Mouse (Mus musculus) heart, embryonic 11.5 days (tissue): ENCODE data around the gene Trim5. TPM values are rescaled to one million over a fixed set of nuclear protein-coding genes. Genes with fewer than 3 reads are reported as not detected.

Source experiments
- ATAC-seq: fragments of 200-750 bp; cut with Nextera tagmentation; replicated peaks from 2 replicates; pipeline ENCODE4 v1.8.0; 2017; ENCODE audit warnings: moderate library complexity; ENCODE audit not compliant: insufficient number of reproducible peaks, low FRiP score, low TSS enrichment
- H3K27ac ChIP-seq: fragments of 300-500 bp; sonication (generic); 2 replicates; pipeline ENCODE4 v1.5.1; 2014; ENCODE audit warnings: mild to moderate bottlenecking, low read depth, low read length
- H3K27me3 ChIP-seq: fragments of 300-500 bp; sonication (generic); 2 replicates; pipeline ENCODE4 v1.6.1; 2014; ENCODE audit warnings: mild to moderate bottlenecking, low read length, mixed read lengths; ENCODE audit not compliant: control insufficient read depth, insufficient read depth
- H3K36me3 ChIP-seq: fragments of 300-500 bp; sonication (generic); 2 replicates; pipeline ENCODE4 v1.6.1; 2014; ENCODE audit warnings: mild to moderate bottlenecking, low read length, moderate library complexity, mixed read lengths; ENCODE audit not compliant: control insufficient read depth, insufficient read depth
- H3K4me1 ChIP-seq: fragments of 300-500 bp; sonication (generic); 2 replicates; pipeline ENCODE4 v1.6.1; 2014; ENCODE audit warnings: low read length; ENCODE audit not compliant: control insufficient read depth, insufficient read depth
- H3K4me2 ChIP-seq: fragments of 300-500 bp; sonication (generic); 2 replicates; pipeline ENCODE4 v1.6.1; 2014; ENCODE audit warnings: mild to moderate bottlenecking, moderate library complexity
- H3K4me3 ChIP-seq: fragments of 300-500 bp; sonication (generic); 2 replicates; pipeline ENCODE4 v1.5.1; 2014; ENCODE audit warnings: low read depth, low read length
- H3K9ac ChIP-seq: fragments of 300-500 bp; sonication (generic); 2 replicates; pipeline ENCODE4 v1.6.1; 2014; ENCODE audit warnings: mild to moderate bottlenecking, low read depth, low read length, moderate library complexity
- H3K9me3 ChIP-seq: fragments of 300-500 bp; sonication (generic); replicated peaks from 2 replicates; pipeline ENCODE4 v1.6.1; 2016; ENCODE audit warnings: low read length; ENCODE audit not compliant: control insufficient read depth
- WGBS: fragments of 180-500 bp; shearing (Covaris S2); extraction: QIAGEN DNeasy Blood & Tissue Kit; methylation state at CpG from one replicate; pipeline ENCODE4 v1.1.7; 2014; ENCODE audit not compliant: insufficient replicate concordance; 5-methylcytosine and 5-hydroxymethylcytosine counted together
- polyA plus RNA-seq: library from polyadenylated mRNA; unstranded; fragments of >200 nt; fragmentation: Nextera tagmentation; extraction: Ambion mirVana; gene quantifications from 2 replicates; pipeline ENCODE4 v1.2.1, GENCODE M21; 2014

Trim5 gene
- polyA plus RNA-seq, 1 experiment from 2014 or later = 0.57 TPM

DNA sequence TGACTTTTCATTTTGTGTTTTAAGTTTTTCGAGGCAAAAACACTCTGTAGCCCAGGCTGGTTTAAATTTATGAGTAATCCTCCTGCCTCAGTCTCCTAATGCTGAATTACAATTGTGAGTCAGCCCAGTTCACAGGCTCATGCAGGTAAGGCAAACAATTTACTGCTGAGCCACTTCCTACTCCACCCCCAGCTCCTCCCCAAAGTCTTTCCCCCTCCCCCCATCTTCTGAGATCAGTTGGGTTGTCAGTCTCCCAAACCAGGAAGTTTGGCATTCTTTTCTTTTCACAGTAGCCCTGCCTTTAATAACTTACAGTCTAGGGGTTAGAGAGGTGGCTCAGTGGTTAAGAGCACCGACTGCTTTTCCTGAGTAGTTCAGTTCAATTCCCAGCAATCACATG, 70.0 kb downstream of the Trim5 start:
- ATAC-seq = no peak
- Histone ChIP-seq H3K4me2 (no peak overlapping the region), H3K4me3 (no peak overlapping the region), H3K27ac (no peak overlapping the region), H3K4me1 (no peaks in the 10 kb centered on the region), H3K9ac (no peak overlapping the region), H3K27me3 (no peaks in the 10 kb centered on the region), H3K36me3 (no peaks in the 10 kb centered on the region), H3K9me3 (no peaks in the 10 kb centered on the region)
- 72% methylated on average over 2 of the region's 2 CpGs for WGBS

DNA sequence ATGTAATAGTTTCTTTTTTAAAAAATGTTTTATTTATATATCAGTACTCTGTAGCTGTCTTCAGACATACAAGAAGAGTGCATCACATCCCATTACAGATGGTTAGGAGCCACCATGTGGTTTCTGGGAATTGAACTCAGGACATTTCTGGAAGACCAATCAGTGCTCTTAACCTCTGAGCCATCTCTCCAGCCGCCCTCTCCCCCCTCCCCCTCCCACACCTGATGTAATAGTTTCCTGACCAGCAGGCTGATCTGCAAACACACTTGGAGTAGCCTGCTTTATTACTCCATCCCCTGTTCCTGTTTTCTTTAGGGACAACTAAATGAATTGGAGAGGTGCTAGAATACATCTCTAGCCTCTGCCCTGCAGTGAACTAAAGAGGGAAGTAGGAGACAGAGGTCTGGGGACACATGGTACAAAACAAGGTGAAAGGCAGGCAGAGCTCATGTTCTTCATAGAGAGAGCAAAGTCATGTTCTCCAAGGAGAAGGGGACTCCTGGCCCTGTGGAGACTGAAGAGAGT, 71.8 kb downstream of the Trim5 start:
- Histone ChIP-seq H3K4me2 (no peak overlapping the region), H3K27me3 (no peaks in the 10 kb centered on the region), H3K4me3 (no peak overlapping the region), H3K9ac (no peak overlapping the region), H3K9me3 (no peaks in the 10 kb centered on the region), H3K27ac (no peak overlapping the region), H3K36me3 (no peaks in the 10 kb centered on the region), H3K4me1 (no peaks in the 10 kb centered on the region)
- no peak for ATAC-seq
- WGBS = 27% methylated on average over 1 of the region's 1 CpGs

Other genes starting within 250 kb of the Trim5 start
- gene Olfr642, start 235.4 kb downstream of the Trim5 start, polyA plus RNA-seq = not detected in 2 replicates
- gene 4930516K23Rik, start 226.6 kb downstream of the Trim5 start, polyA plus RNA-seq = not detected in 2 replicates
- not detected in 2 replicates for gene Olfr644, start 216.2 kb downstream of the Trim5 start, polyA plus RNA-seq
- not detected in 2 replicates for gene Olfr645, start 202.6 kb downstream of the Trim5 start, polyA plus RNA-seq
- gene Olfr646, start 183.2 kb downstream of the Trim5 start, polyA plus RNA-seq = not detected in 2 replicates
- not detected in 2 replicates for gene Ubqln5, start 158.3 kb downstream of the Trim5 start, polyA plus RNA-seq
- gene Olfr643, start 150.7 kb downstream of the Trim5 start, polyA plus RNA-seq = not detected in 2 replicates
- not detected in 2 replicates for gene Ubqln3, start 144.8 kb downstream of the Trim5 start, polyA plus RNA-seq
- gene Ubqlnl, start 137.5 kb downstream of the Trim5 start, polyA plus RNA-seq = not detected in 2 replicates
- gene Olfm5, start 123.3 kb downstream of the Trim5 start, polyA plus RNA-seq = not detected in 2 replicates
- 0.24 and 0.30 TPM in 2 replicates for gene Olfr648, start 104.7 kb downstream of the Trim5 start, polyA plus RNA-seq
- gene Olfr649, start 92.1 kb downstream of the Trim5 start, polyA plus RNA-seq = not detected in 2 replicates
- 9.8 and 9.9 TPM in 2 replicates for gene Trim6, start 69.3 kb downstream of the Trim5 start, polyA plus RNA-seq
- 2.2 and 2.9 TPM in 2 replicates for gene Trim34a, start 43.6 kb downstream of the Trim5 start, polyA plus RNA-seq
- 9.3 and 10.6 TPM in 2 replicates for gene Trim12a, start 27.4 kb upstream of the Trim5 start, polyA plus RNA-seq
- gene Trim34b, start 41.4 kb upstream of the Trim5 start, polyA plus RNA-seq = 0.20 TPM in 1 of 2 replicates, not detected in the other
- 1.6 and 2.8 TPM in 2 replicates for gene Trim12c, start 65.3 kb upstream of the Trim5 start, polyA plus RNA-seq
- 0.16 TPM in 1 of 2 replicates, not detected in the other for gene Trim30b, start 81.8 kb upstream of the Trim5 start, polyA plus RNA-seq
- not detected in 2 replicates for gene Trim30c, start 112.7 kb upstream of the Trim5 start, polyA plus RNA-seq
- 0.45 and 0.80 TPM in 2 replicates for gene Trim30a, start 177.1 kb upstream of the Trim5 start, polyA plus RNA-seq
- 0.07 TPM in 1 of 2 replicates, not detected in the other for gene Trim30d, start 219.8 kb upstream of the Trim5 start, polyA plus RNA-seq